Mouse (Mus musculus) gastrocnemius, postnatal 36 days (tissue): Measurements from ENCODE around the gene Fxr1. TPM values are rescaled to one million over a fixed set of nuclear protein-coding genes. Genes with fewer than 3 reads are reported as not detected.
A peak's percentile ranks its signal among the peaks of the same experiment; 100 is the strongest.
"Not testable (repeated sequence)": the region's sequence is repeated elsewhere in the genome, so short reads cannot be mapped to it uniquely, and the experiment has no call there.

Experiments used
- DNase-seq, 2 experiments: peaks; one replicate each; pipeline ENCODE4 v3.0.0; 2022
- intact Hi-C: fragments of 180-260 bp; cut with DNase I; formaldehyde crosslinking; loops from one replicate; pipeline ENCODE4 v1.15.1; 2025
- long read RNA-seq, 2 experiments: library from polyadenylated mRNA; stranded (forward); transcript quantifications; one replicate each; pipeline ENCODE4 v2.0.0; 2021
- total RNA-seq, 2 experiments: library from RNA; stranded (reverse); gene quantifications; 2 replicates each; pipeline ENCODE4 v1.2.3; 2021

Gene Fxr1
- total RNA-seq, result 100 to 1,000 TPM; 394 to 435 TPM
- long read RNA-seq, experiment 1, transcript Fxr1-201 (17 exons, 2,459 nt), result major isoform, 49 of 456 reads
- long read RNA-seq, experiment 1, partial matches to known transcripts, result 338 of 456 reads
- long read RNA-seq, experiment 1, other reads (novel, unspliced or antisense), result 65 of 456 reads
- long read RNA-seq, experiment 2, transcript Fxr1-201 (17 exons, 2,459 nt), result major isoform, 60 of 466 reads
- long read RNA-seq, experiment 2, partial matches to known transcripts, result 215 of 466 reads
- long read RNA-seq, experiment 2, other reads (novel, unspliced or antisense), result 189 of 466 reads

GRCm38 (mm10) chr3:34019540-34020381, at the start of gene Fxr1:
Gene Fxr1 (plus strand): TSS chr3:34019943.
- intact Hi-C loops, result no loop called here
- DNase-seq, result peak; percentile 78 to 83

GRCm38 (mm10) chr3:33979395-33979794, 40.3 kb upstream of the Fxr1 start:
- intact Hi-C loops, result loop anchor here (5.0 kb wide), 1 partner anchor 88 kb away; no protein-coding TSS in a partner anchor
- DNase-seq, result no peak

GRCm38 (mm10) chr3:33982746-33983145, 37.0 kb upstream of the Fxr1 start:
- intact Hi-C loops, result no loop called here
- peak in 1 of 2 experiments; percentile 15 for DNase-seq

- DNase-seq, result peak in 1 of 2 experiments; percentile 14
These were observed 30.4 kb upstream of the Fxr1 start for GRCm38 (mm10) chr3:33989302-33989701.

GRCm38 (mm10) chr3:33990451-33990850, 29.3 kb upstream of the Fxr1 start:
- DNase-seq, result no peak
- intact Hi-C loops, result no loop called here

More at GRCm38 (mm10) chr3:33989302-33989701, 30.4 kb upstream of the Fxr1 start:
- intact Hi-C loops, result no loop called here

GRCm38 (mm10) chr3:33990921-33991320, 28.8 kb upstream of the Fxr1 start:
- intact Hi-C loops, result no loop called here
- peak in 1 of 2 experiments; percentile 17 for DNase-seq

GRCm38 (mm10) chr3:33993421-33994126, 26.2 kb upstream of the Fxr1 start:
- peak in 1 of 2 experiments; percentile 19 for DNase-seq
- intact Hi-C loops, result no loop called here

GRCm38 (mm10) chr3:33994127-33994488, 25.6 kb upstream of the Fxr1 start:
- intact Hi-C loops, result no loop called here
- DNase-seq, result peak in 1 of 2 experiments; percentile 14

GRCm38 (mm10) chr3:34001691-34002090, 18.1 kb upstream of the Fxr1 start:
- intact Hi-C loops, DNase-seq: not testable (repeated sequence)

GRCm38 (mm10) chr3:34003860-34004259, 15.9 kb upstream of the Fxr1 start:
- DNase-seq, result no peak
- intact Hi-C loops, result no loop called here

GRCm38 (mm10) chr3:34006301-34006700, 13.4 kb upstream of the Fxr1 start:
- intact Hi-C loops, result no loop called here
- no peak for DNase-seq

- no peak for DNase-seq
- intact Hi-C loops, result no loop called here
These were observed 12.9 kb upstream of the Fxr1 start for GRCm38 (mm10) chr3:34006824-34007223.

- no peak for DNase-seq
- intact Hi-C loops, result no loop called here
These were observed 12.1 kb upstream of the Fxr1 start for GRCm38 (mm10) chr3:34007611-34008010.

GRCm38 (mm10) chr3:34008191-34008590, 11.6 kb upstream of the Fxr1 start:
- DNase-seq, result no peak
- intact Hi-C loops, result no loop called here

- intact Hi-C loops, result no loop called here
- DNase-seq, result peak in 1 of 2 experiments; percentile 5
These were observed 877 bp downstream of the Fxr1 start for GRCm38 (mm10) chr3:34020382-34021258.

- DNase-seq, result no peak
- intact Hi-C loops, result no loop called here
These were observed 1.6 kb downstream of the Fxr1 start for GRCm38 (mm10) chr3:34021259-34021828.

- intact Hi-C loops, result no loop called here
These were observed 9.2 kb downstream of the Fxr1 start for GRCm38 (mm10) chr3:34028935-34029334.

GRCm38 (mm10) chr3:34030601-34031000, 10.9 kb downstream of the Fxr1 start:
- no peak for DNase-seq
- intact Hi-C loops, result no loop called here

More at GRCm38 (mm10) chr3:34028935-34029334, 9.2 kb downstream of the Fxr1 start:
- DNase-seq, result no peak

- no peak for DNase-seq
- intact Hi-C loops, result no loop called here
These were observed 14.1 kb downstream of the Fxr1 start for GRCm38 (mm10) chr3:34033720-34034364.
